Mouse (Mus musculus) embryonic facial prominence, embryonic 12.5 days (tissue): Measurements from ENCODE around the gene Serpina9. TPM values are rescaled to one million over a fixed set of nuclear protein-coding genes. Genes with fewer than 3 reads are reported as not detected.
"Not testable (repeated sequence)": the region's sequence is repeated elsewhere in the genome, so short reads cannot be mapped to it uniquely, and the experiment has no call there.

Experiments
- ATAC-seq: fragments of 200-750 bp; cut with Nextera tagmentation; 2 replicates; pipeline ENCODE4 v1.8.0; 2017; ENCODE audit not compliant: insufficient number of reproducible peaks, insufficient read depth, low FRiP score, low TSS enrichment
- H3K27ac ChIP-seq: fragments of 300-500 bp; sonication (generic); 2 replicates; pipeline ENCODE4 v1.5.1; 2016; ENCODE audit warnings: mild to moderate bottlenecking
- H3K27me3 ChIP-seq: fragments of 300-500 bp; sonication (generic); 2 replicates; pipeline ENCODE4 v1.6.1; 2016; ENCODE audit warnings: mild to moderate bottlenecking, moderate library complexity
- H3K36me3 ChIP-seq: fragments of 300-500 bp; sonication (generic); 2 replicates; pipeline ENCODE4 v1.6.1; 2016; ENCODE audit warnings: mild to moderate bottlenecking
- H3K4me1 ChIP-seq: fragments of 300-500 bp; sonication (generic); 2 replicates; pipeline ENCODE4 v1.6.1; 2016
- H3K4me2 ChIP-seq: fragments of 300-500 bp; sonication (generic); replicated peaks from 2 replicates; pipeline ENCODE4 v1.6.1; 2016; ENCODE audit warnings: mild to moderate bottlenecking, moderate library complexity
- H3K4me3 ChIP-seq: fragments of 300-500 bp; sonication (generic); 2 replicates; pipeline ENCODE4 v1.5.1; 2016; ENCODE audit warnings: mild to moderate bottlenecking
- H3K9ac ChIP-seq: fragments of 300-500 bp; sonication (generic); 2 replicates; pipeline ENCODE4 v1.6.1; 2016; ENCODE audit warnings: mild to moderate bottlenecking, moderate library complexity
- H3K9me3 ChIP-seq: fragments of 300-500 bp; sonication (generic); 2 replicates; pipeline ENCODE4 v1.6.1; 2016; ENCODE audit warnings: mild to moderate bottlenecking, moderate library complexity
- WGBS: fragments of 180-500 bp; shearing (Covaris S2); methylation state at CpG from one replicate; pipeline ENCODE4 v1.1.7; 2016; 5-methylcytosine and 5-hydroxymethylcytosine counted together
- polyA plus RNA-seq: library from polyadenylated mRNA; unstranded; fragments of >200 nt; fragmentation: Nextera tagmentation; extraction: Ambion mirVana; gene quantifications from 2 replicates; pipeline ENCODE4 v1.2.1, GENCODE M21; 2016

Serpina9 gene
- polyA plus RNA-seq, 1 experiment from 2014 or later: 0.22 TPM

GRCm38 (mm10) chr12:103962337-103962736 is 51.2 kb downstream of the Serpina9 start:
- no peak for ATAC-seq
- H3K4me2 ChIP-seq: no peak overlapping the region
- H3K9me3 ChIP-seq: no peaks in the 10 kb centered on the region
- H3K36me3 ChIP-seq: no peaks in the 10 kb centered on the region
- H3K9ac ChIP-seq: no peak overlapping the region
- H3K27me3 ChIP-seq: no peaks in the 10 kb centered on the region
- 89% methylated on average over 5 of the region's 5 CpGs for WGBS
- H3K27ac ChIP-seq: no peak overlapping the region
- no peaks in the 10 kb centered on the region for H3K4me1 ChIP-seq
- no peak overlapping the region for H3K4me3 ChIP-seq

GRCm38 (mm10) chr12:103961716-103962115 is 51.8 kb downstream of the Serpina9 start:
- WGBS: 100% methylated on average over 1 of the region's 1 CpGs
- ATAC-seq: no peak
- Histone ChIP-seq H3K27me3 (no peaks in the 10 kb centered on the region), H3K4me1 (no peaks in the 10 kb centered on the region), H3K9ac (no peak overlapping the region), H3K9me3 (no peaks in the 10 kb centered on the region), H3K4me3 (no peak overlapping the region), H3K36me3 (no peaks in the 10 kb centered on the region), H3K4me2 (no peak overlapping the region), H3K27ac (no peak overlapping the region)

DNA sequence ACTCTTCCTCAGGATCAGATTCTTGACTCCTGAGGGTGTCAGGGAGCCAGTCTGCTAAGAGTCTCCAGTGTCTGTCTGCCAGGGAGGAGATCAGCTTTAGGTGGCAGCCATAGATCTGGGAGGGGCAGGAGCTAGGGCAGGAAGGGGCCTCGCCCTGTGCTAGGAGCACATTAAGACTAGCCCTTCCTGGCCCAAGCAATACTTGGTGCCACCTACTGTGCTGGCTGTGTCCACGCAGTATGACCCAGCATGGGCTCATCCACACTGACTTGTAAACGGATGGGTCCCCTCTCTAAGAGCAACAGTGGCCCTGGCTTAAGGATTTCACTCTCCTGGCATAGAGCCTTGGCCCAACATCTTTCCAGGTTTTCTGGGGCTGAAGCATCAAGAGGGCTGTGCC is 54.8 kb downstream of the Serpina9 start, which contains the start of gene Serpina1e:
Gene Serpina1e, minus strand, starts transcription at position 178 of the 400 bp plus-strand sequence.
- no peak within 1 kb of the TSS for H3K27ac ChIP-seq
- ATAC-seq: no peak
- no peaks in the 10 kb centered on the region for H3K9me3 ChIP-seq
- H3K9ac ChIP-seq: no peak within 1 kb of the TSS
- no peaks in the 10 kb centered on the region for H3K27me3 ChIP-seq
- no peaks in the 10 kb centered on the region for H3K36me3 ChIP-seq
- no peak within 1 kb of the TSS for H3K4me2 ChIP-seq
- H3K4me1 ChIP-seq: no peaks in the 10 kb centered on the region
- H3K4me3 ChIP-seq: no peak within 1 kb of the TSS
- 75% methylated on average over 3 of the region's 3 CpGs for WGBS

DNA sequence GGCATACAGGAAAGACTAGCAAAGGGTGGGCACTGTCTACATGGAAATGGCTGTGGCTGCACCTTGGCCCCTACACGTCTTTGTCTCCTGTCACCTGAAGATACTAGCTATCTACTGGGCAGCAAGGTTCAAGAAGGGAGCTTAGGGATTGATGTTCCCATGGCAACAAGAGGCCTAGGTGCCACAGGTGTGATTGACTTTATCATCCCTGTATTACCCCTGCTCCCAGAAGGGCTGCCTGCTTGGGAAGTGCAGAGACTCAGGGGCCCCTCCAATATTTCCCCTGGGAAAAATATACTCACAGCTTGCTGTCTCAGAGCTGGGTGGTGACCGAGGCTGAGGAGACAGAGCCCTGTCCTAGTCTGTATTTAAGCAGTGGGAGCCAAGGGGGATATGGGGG is 57.0 kb downstream of the Serpina9 start:
- H3K4me1 ChIP-seq, H3K9ac ChIP-seq, H3K9me3 ChIP-seq, H3K36me3 ChIP-seq, H3K4me3 ChIP-seq, ATAC-seq, H3K4me2 ChIP-seq, H3K27ac ChIP-seq, H3K27me3 ChIP-seq: not testable (repeated sequence)
- 78% methylated on average over 2 of the region's 2 CpGs for WGBS

- WGBS: 71% methylated on average over 3 of the region's 3 CpGs
- H3K4me1 ChIP-seq, H3K27ac ChIP-seq, H3K9ac ChIP-seq, H3K4me2 ChIP-seq, H3K4me3 ChIP-seq, H3K27me3 ChIP-seq, H3K9me3 ChIP-seq, H3K36me3 ChIP-seq, ATAC-seq: not testable (repeated sequence)
These were observed 60.6 kb downstream of the Serpina9 start for GRCm38 (mm10) chr12:103952972-103953371.

- WGBS: 82% methylated on average over 4 of the region's 4 CpGs
- Histone ChIP-seq H3K4me2 (no peak overlapping the region), H3K27ac (no peak overlapping the region), H3K36me3 (no peaks in the 10 kb centered on the region), H3K9me3 (0 out of 2 replicates have a peak, but pooled peaks cover 3% of the 10 kb centered on the region), H3K4me3 (no peak overlapping the region), H3K4me1 (no peaks in the 10 kb centered on the region), H3K9ac (no peak overlapping the region), H3K27me3 (no peaks in the 10 kb centered on the region)
- ATAC-seq: no peak
These were observed 67.3 kb downstream of the Serpina9 start for GRCm38 (mm10) chr12:103946243-103946642.

Other genes with a start within 250 kb of the Serpina9 start
- gene Serpina1d, start 240.2 kb downstream of the Serpina9 start, polyA plus RNA-seq: not detected in 2 replicates
- 0.18 and 0.31 TPM in 2 replicates for gene Serpina1b, start 183.4 kb downstream of the Serpina9 start, polyA plus RNA-seq
- not detected in 2 replicates for gene Serpina1a, start 150.2 kb downstream of the Serpina9 start, polyA plus RNA-seq
- not detected in 2 replicates for gene Serpina1c, start 108.9 kb downstream of the Serpina9 start, polyA plus RNA-seq
- gene Serpina1e, start 54.8 kb downstream of the Serpina9 start, polyA plus RNA-seq: not detected in 2 replicates
- not detected in 2 replicates for gene Serpina11, start 23.8 kb downstream of the Serpina9 start, polyA plus RNA-seq
- gene Serpina12, start 30.7 kb upstream of the Serpina9 start, polyA plus RNA-seq: not detected in 2 replicates
- gene Serpina5, start 87.4 kb upstream of the Serpina9 start, polyA plus RNA-seq: not detected in 2 replicates
- not detected in 2 replicates for gene Serpina3a, start 99.0 kb upstream of the Serpina9 start, polyA plus RNA-seq
- not detected in 2 replicates for gene Serpina3b, start 114.2 kb upstream of the Serpina9 start, polyA plus RNA-seq
- gene Serpina3c, start 140.1 kb upstream of the Serpina9 start, polyA plus RNA-seq: not detected in 2 replicates
- gene Serpina3f, start 200.8 kb upstream of the Serpina9 start, polyA plus RNA-seq: 0.08 and 0.14 TPM in 2 replicates
- 1.2 TPM in 2 replicates for gene Serpina3g, start 222.5 kb upstream of the Serpina9 start, polyA plus RNA-seq
- 0.13 TPM in 1 of 2 replicates, not detected in the other for gene Serpina3i, start 249.4 kb upstream of the Serpina9 start, polyA plus RNA-seq